ENCODE assay signal across 8 mouse cellular contexts in genomic region chr2:49727199-49727598, GRCm38 (mm10).
DNase-seq lines count a peak whose midpoint lies in the region; ATAC-seq and TF ChIP-seq lines count a peak whose summit lies in the region.

No protein-coding gene starts in this region.

- 8% methylated on average over 7 of the region's 7 CpGs for WGBS in bone marrow, adult 2 months
- 8% methylated on average over 7 of the region's 7 CpGs for WGBS in lung, embryonic 14.5 days
- 12% methylated on average over 7 of the region's 7 CpGs for WGBS in neural tube, embryonic 14.5 days

- H3K36me3 ChIP-seq in lung, embryonic 14.5 days (ENCODE audit: insufficient read depth) = no peaks in the 10 kb centered on the region
- H3K36me3 ChIP-seq in neural tube, embryonic 14.5 days (ENCODE audit: control insufficient read depth, insufficient read depth, low read length) = peaks cover 20% of the 10 kb centered on the region

- no peaks in the 10 kb centered on the region for H3K9me3 ChIP-seq in lung, embryonic 14.5 days (ENCODE audit: low read depth, low read length)
- no peaks in the 10 kb centered on the region for H3K9me3 ChIP-seq in neural tube, embryonic 14.5 days (ENCODE audit: control insufficient read depth, low read length)

- H3K9ac ChIP-seq in lung, embryonic 14.5 days = no peak overlapping the region
- H3K9ac ChIP-seq in neural tube, embryonic 14.5 days (replicated peaks; ENCODE audit: low read depth, low read length) = no peak overlapping the region

- TF ChIP-seq POLR2A in bone marrow, adult 2 months (IDR thresholded peaks at IDR 0.05; ENCODE audit: borderline replicate concordance, control insufficient read depth, low read depth, low read length) = no peak
- no peak for TF ChIP-seq POLR2A in embryonic fibroblast, embryonic 13.5 days (IDR thresholded peaks at IDR 0.05; ENCODE audit: low read depth, low read length)

- no peak overlapping the region for H3K4me3 ChIP-seq in bone marrow, adult 2 months (replicated peaks; ENCODE audit: control insufficient read depth, low read depth, low read length)
- no peak overlapping the region for H3K4me3 ChIP-seq in embryonic fibroblast, embryonic 13.5 days (ENCODE audit: insufficient read depth, low read length)
- no peak overlapping the region for H3K4me3 ChIP-seq in lung, embryonic 14.5 days (ENCODE audit: low read depth, low read length)
- H3K4me3 ChIP-seq in neural tube, embryonic 14.5 days (ENCODE audit: low read depth, low read length) = no peak overlapping the region

- no peaks in the 10 kb centered on the region; the same call in 1 of the 2 replicates for H3K4me1 ChIP-seq in bone marrow, adult 2 months (ENCODE audit: control insufficient read depth, insufficient read depth, low read length)
- H3K4me1 ChIP-seq in embryonic fibroblast, embryonic 13.5 days (ENCODE audit: control insufficient read depth, insufficient read depth, low read length) = no peaks in the 10 kb centered on the region
- H3K4me1 ChIP-seq in lung, embryonic 14.5 days (ENCODE audit: insufficient read depth) = no peaks in the 10 kb centered on the region
- peaks cover 9% of the 10 kb centered on the region for H3K4me1 ChIP-seq in neural tube, embryonic 14.5 days (ENCODE audit: control insufficient read depth, insufficient read depth, low read length)

- peak; percentile 85 for DNase-seq in ES-CJ7 (ENCODE audit: low read depth, low spot score)
- DNase-seq in heart, postnatal 10 days = peak; percentile 76
- DNase-seq in kidney, postnatal 25 days = peak; percentile 68 to 81
- peak; percentile 91 for DNase-seq in lung, embryonic 14.5 days
- peak; percentile 60 for DNase-seq in thymus, postnatal 25 days

- peak; percentile 82 for TF ChIP-seq CTCF in bone marrow, adult 2 months (IDR thresholded peaks at IDR 0.05; ENCODE audit: control insufficient read depth, insufficient read depth, low read length)
- TF ChIP-seq CTCF in embryonic fibroblast, embryonic 13.5 days (IDR thresholded peaks at IDR 0.05; ENCODE audit: borderline replicate concordance, insufficient read depth, low read length) = peak; percentile 84
- peak; percentile 91 for TF ChIP-seq CTCF in lung, embryonic 14.5 days (IDR thresholded peaks at IDR 0.05; ENCODE audit: low read depth)

- no peaks in the 10 kb centered on the region for H3K27me3 ChIP-seq in lung, embryonic 14.5 days (ENCODE audit: insufficient read depth, low read length)
- no peaks in the 10 kb centered on the region for H3K27me3 ChIP-seq in neural tube, embryonic 14.5 days (ENCODE audit: control insufficient read depth, insufficient read depth, low read length)

- ATAC-seq in lung, embryonic 14.5 days (ENCODE audit: insufficient read depth) = peak; percentile 88
- peak; percentile 88 for ATAC-seq in neural tube, embryonic 14.5 days (ENCODE audit: low read depth)

- intact Hi-C loops in heart, postnatal 10 days (cut with DNase I) = loop anchor here (2.0 to 10.0 kb wide), 3 partner anchors 182 to 368 kb away; no protein-coding TSS in a partner anchor

- H3K4me2 ChIP-seq in lung, embryonic 14.5 days = peak overlapping the region; percentile 26; the same call in 1 of the 2 replicates
- no peak overlapping the region for H3K4me2 ChIP-seq in neural tube, embryonic 14.5 days (ENCODE audit: low read depth, low read length)

- no peak overlapping the region for H3K27ac ChIP-seq in bone marrow, adult 2 months (ENCODE audit: control insufficient read depth, insufficient read depth, low read depth, low read length, poor library complexity)
- no peak overlapping the region for H3K27ac ChIP-seq in embryonic fibroblast, embryonic 13.5 days (ENCODE audit: insufficient read depth, low read length)
- no peak overlapping the region for H3K27ac ChIP-seq in lung, embryonic 14.5 days (ENCODE audit: low read depth)
- H3K27ac ChIP-seq in neural tube, embryonic 14.5 days (ENCODE audit: low read depth, low read length) = no peak overlapping the region
